Mouse (Mus musculus) left cerebral cortex, postnatal 25 days (tissue): ENCODE measurements at regions not wholly inside any gene's neighbourhood (a gene's known extent, or its start where the extent isn't known, plus 50 kb on each side); places are given as distances from the start of the nearest gene placed in this dataset.

ENCODE experiments used
- DNase-seq, 2 experiments: peaks; one replicate each; pipeline ENCODE4 v3.0.0; 2022; ENCODE audit warnings: low spot score in 2 of 2, mixed read lengths in 1 of 2
- intact Hi-C: fragments of 180-260 bp; cut with DNase I; formaldehyde crosslinking; loops from one replicate; pipeline ENCODE4 v1.15.1; 2025

- intact Hi-C loops: no loop called here
Measured at GRCm38 (mm10) chr4:12773201-12773600, 601.4 kb upstream of the Fam92a start.

GRCm38 (mm10) chr4:12770131-12770780 is 598.4 kb upstream of the Fam92a start:
- no peak for DNase-seq
- intact Hi-C loops: no loop called here

More at GRCm38 (mm10) chr4:12773201-12773600, 601.4 kb upstream of the Fam92a start:
- no peak for DNase-seq

GRCm38 (mm10) chr4:12769092-12769491 is 597.3 kb upstream of the Fam92a start:
- intact Hi-C loops: no loop called here
- no peak for DNase-seq

GRCm38 (mm10) chr4:12766763-12767162 is 594.9 kb upstream of the Fam92a start:
- intact Hi-C loops: no loop called here
- no peak for DNase-seq

- intact Hi-C loops: no loop called here
- DNase-seq: peak in 1 of 2 experiments; percentile 4
Measured at GRCm38 (mm10) chr4:12750817-12751216, 579.0 kb upstream of the Fam92a start.

- intact Hi-C loops: no loop called here
- no peak for DNase-seq
Measured at GRCm38 (mm10) chr4:12749874-12750273, 578.1 kb upstream of the Fam92a start.

- intact Hi-C loops: no loop called here
Measured at GRCm38 (mm10) chr4:12743714-12744327, 572.0 kb upstream of the Fam92a start.

GRCm38 (mm10) chr4:12736411-12736810 is 564.6 kb upstream of the Fam92a start:
- no peak for DNase-seq

More at GRCm38 (mm10) chr4:12743714-12744327, 572.0 kb upstream of the Fam92a start:
- no peak for DNase-seq

GRCm38 (mm10) chr4:12700189-12700588 is 528.4 kb upstream of the Fam92a start:
- intact Hi-C loops: no loop called here
- no peak for DNase-seq

More at GRCm38 (mm10) chr4:12736411-12736810, 564.6 kb upstream of the Fam92a start:
- intact Hi-C loops: no loop called here

GRCm38 (mm10) chr4:12677814-12678213 is 506.0 kb upstream of the Fam92a start:
- no peak for DNase-seq
- intact Hi-C loops: no loop called here

GRCm38 (mm10) chr4:12671399-12671798 is 499.6 kb upstream of the Fam92a start:
- DNase-seq: no peak
- intact Hi-C loops: no loop called here

GRCm38 (mm10) chr4:12663176-12663575 is 491.4 kb upstream of the Fam92a start:
- intact Hi-C loops: no loop called here
- DNase-seq: no peak

GRCm38 (mm10) chr4:12662683-12663082 is 490.9 kb upstream of the Fam92a start:
- intact Hi-C loops: no loop called here

GRCm38 (mm10) chr4:12659084-12659483 is 487.3 kb upstream of the Fam92a start:
- DNase-seq: no peak
- intact Hi-C loops: no loop called here

More at GRCm38 (mm10) chr4:12662683-12663082, 490.9 kb upstream of the Fam92a start:
- no peak for DNase-seq

- intact Hi-C loops: no loop called here
- no peak for DNase-seq
Measured at GRCm38 (mm10) chr4:12658594-12658993, 486.8 kb upstream of the Fam92a start.

- DNase-seq: no peak
- intact Hi-C loops: no loop called here
Measured at GRCm38 (mm10) chr4:12657820-12658219, 486.0 kb upstream of the Fam92a start.

- intact Hi-C loops: no loop called here
- DNase-seq: peak in 1 of 2 experiments; percentile 52
Measured at GRCm38 (mm10) chr4:12656924-12657603, 485.2 kb upstream of the Fam92a start.

GRCm38 (mm10) chr4:12655457-12656228 is 483.8 kb upstream of the Fam92a start:
- no peak for DNase-seq
- intact Hi-C loops: no loop called here

GRCm38 (mm10) chr4:12654568-12655456 is 483.0 kb upstream of the Fam92a start:
- no peak for DNase-seq
- intact Hi-C loops: no loop called here
